Mouse (Mus musculus) intestine, postnatal 0 days (tissue): ENCODE data around the gene Tepsin. TPM values are rescaled to one million over a fixed set of nuclear protein-coding genes. Genes with fewer than 3 reads are reported as not detected.

ENCODE experiments used
- ATAC-seq: fragments of 200-750 bp; cut with Nextera tagmentation; 2 replicates; pipeline ENCODE4 v1.8.0; 2017; ENCODE audit warnings: mild to moderate bottlenecking, moderate TSS enrichment, moderate library complexity
- H3K27ac ChIP-seq: fragments of 300-500 bp; sonication (generic); 2 replicates; pipeline ENCODE4 v1.5.1; 2014; ENCODE audit warnings: mild to moderate bottlenecking, low read depth, low read length, moderate library complexity
- H3K27me3 ChIP-seq: fragments of 300-500 bp; sonication (generic); replicated peaks from 2 replicates; pipeline ENCODE4 v1.6.1; 2014; ENCODE audit warnings: low read length, mixed read lengths; ENCODE audit not compliant: control insufficient read depth, insufficient read depth
- H3K36me3 ChIP-seq: fragments of 300-500 bp; sonication (generic); 2 replicates; pipeline ENCODE4 v1.6.1; 2014; ENCODE audit warnings: mild to moderate bottlenecking, moderate library complexity; ENCODE audit not compliant: control insufficient read depth, insufficient read depth
- H3K4me1 ChIP-seq: fragments of 300-500 bp; sonication (generic); replicated peaks from 2 replicates; pipeline ENCODE4 v1.6.1; 2014; ENCODE audit warnings: antibody characterized with exemption, low read length, mixed read lengths; ENCODE audit not compliant: control insufficient read depth, insufficient read depth
- H3K4me2 ChIP-seq: fragments of 300-500 bp; sonication (generic); replicated peaks from 2 replicates; pipeline ENCODE4 v1.6.1; 2014; ENCODE audit warnings: low read depth, mild to moderate bottlenecking, moderate library complexity
- H3K4me3 ChIP-seq: fragments of 300-500 bp; sonication (generic); 2 replicates; pipeline ENCODE4 v1.5.1; 2014; ENCODE audit warnings: low read depth, low read length
- H3K9ac ChIP-seq: fragments of 300-500 bp; sonication (generic); 2 replicates; pipeline ENCODE4 v1.6.1; 2014; ENCODE audit warnings: mild to moderate bottlenecking, low read depth, low read length
- H3K9me3 ChIP-seq: fragments of 300-500 bp; sonication (generic); 2 replicates; pipeline ENCODE4 v1.6.1; 2016; ENCODE audit warnings: mixed run types; ENCODE audit not compliant: control insufficient read depth
- CTCF ChIP-seq: sonication (generic); IDR thresholded peaks from 2 replicates; pipeline ENCODE4 v1.5.1; 2016; ENCODE audit warnings: low read depth, mild to moderate bottlenecking, control low read depth, antibody characterized with exemption, moderate library complexity
- WGBS: fragments of 180-500 bp; shearing (Covaris S2); extraction: QIAGEN DNeasy Blood & Tissue Kit; methylation state at CpG from one replicate; pipeline ENCODE4 v1.1.7; 2014; 5-methylcytosine and 5-hydroxymethylcytosine counted together
- microRNA-seq: library from miRNA; unstranded; fragments of <30 nt; microRNA quantifications from one replicate; pipeline ENCODE4, GENCODE M21; 2016
- polyA plus RNA-seq: library from polyadenylated mRNA; unstranded; fragments of >200 nt; fragmentation: Nextera tagmentation; extraction: Ambion mirVana; gene quantifications from 2 replicates; pipeline ENCODE4 v1.2.1, GENCODE M21; 2015

The Tepsin gene
- polyA plus RNA-seq, 1 experiment from 2014 or later = 13.5 TPM

- WGBS = 71% methylated on average over 7 of the region's 7 CpGs
- H3K36me3 ChIP-seq = no peaks in the 10 kb centered on the region
- no peak for TF ChIP-seq CTCF
- peak overlapping the region; percentile 54; the same call in 1 of the 2 replicates for H3K27ac ChIP-seq
- no peaks in the 10 kb centered on the region for H3K9me3 ChIP-seq
- H3K4me3 ChIP-seq = no peak overlapping the region
- H3K4me2 ChIP-seq = no peak overlapping the region
- ATAC-seq = no peak
- peaks cover 13% of the 10 kb centered on the region for H3K27me3 ChIP-seq
- no peak overlapping the region for H3K9ac ChIP-seq
- H3K4me1 ChIP-seq = no peaks in the 10 kb centered on the region
Measured at GRCm38 (mm10) chr11:120042141-120042838, 56.2 kb downstream of the Tepsin start.

- Histone ChIP-seq H3K27me3 (peaks cover 6% of the 10 kb centered on the region; the same call in 1 of the 2 replicates), H3K9ac (no peak overlapping the region), H3K4me2 (no peak overlapping the region), H3K36me3 (no peaks in the 10 kb centered on the region), H3K4me3 (no peak overlapping the region), H3K4me1 (no peaks in the 10 kb centered on the region), H3K27ac (peak overlapping the region; percentile 15; the same call in 1 of the 2 replicates), H3K9me3 (no peaks in the 10 kb centered on the region)
- TF ChIP-seq CTCF = no peak
- peak; percentile 47; the same call in 1 of the 2 replicates for ATAC-seq
- 62% methylated on average over 13 of the region's 13 CpGs for WGBS
Measured at GRCm38 (mm10) chr11:120041191-120042123, 57.1 kb downstream of the Tepsin start.

Small RNAs within 50 kb of the gene (microRNA-seq; reads per million reads assigned to microRNA genes)
- gene Gm25948 = not detected

Other genes starting within 250 kb of the Tepsin start
- gene Chmp6, start 185.3 kb downstream of the Tepsin start, polyA plus RNA-seq = 121 and 123 TPM in 2 replicates
- gene Baiap2, start 156.0 kb downstream of the Tepsin start, polyA plus RNA-seq = 4.2 and 4.3 TPM in 2 replicates
- gene Aatk, start 51.6 kb downstream of the Tepsin start, polyA plus RNA-seq = 1.6 and 1.7 TPM in 2 replicates
- gene Cep131, start 11.9 kb downstream of the Tepsin start, polyA plus RNA-seq = 4.8 and 5.6 TPM in 2 replicates
- 153 TPM in 2 replicates for gene Ndufaf8, start 197 bp upstream of the Tepsin start, polyA plus RNA-seq
- gene Slc38a10, start 52.6 kb upstream of the Tepsin start, polyA plus RNA-seq = 56.4 and 57.3 TPM in 2 replicates
- 3.1 and 4.2 TPM in 2 replicates for gene Bahcc1, start 134.2 kb upstream of the Tepsin start, polyA plus RNA-seq
- gene Actg1, start 249.8 kb upstream of the Tepsin start, polyA plus RNA-seq = 1,513 and 1,605 TPM in 2 replicates